ENCODE assay signal across 20 mouse cellular contexts in genomic region chr5:77314206-77314605, GRCm38 (mm10).
"Had no signal": no experiment of that assay in that cellular context is flagged by ENCODE, and none has a peak within 500 bp of the region (broad histone marks: within the 10 kb centered on the region; RNA-seq: fewer than 3 reads in every experiment).

No protein-coding gene starts in this region.

- H3K27me3 ChIP-seq: lung, embryonic 15.5 days; midbrain, embryonic 12.5 days; neural tube, embryonic 13.5 days; neural tube, embryonic 15.5 days had no signal

- H3K27ac ChIP-seq: lung, embryonic 15.5 days; midbrain, embryonic 10.5 days; midbrain, embryonic 12.5 days; neural tube, embryonic 13.5 days; neural tube, embryonic 15.5 days had no signal

- DNase-seq: lung, adult 2 months; lung, postnatal 14 days; lung, postnatal 4 days; midbrain, embryonic 14.5 days; retina, postnatal 1 day; right cerebral cortex, adult 18-20 months; right cerebral cortex, postnatal 25 days; right cerebral cortex, postnatal 4 days; spleen, adult 18-20 months; thymus, adult 18-20 months; thymus, postnatal 14 days; thymus, postnatal 4 days had no signal

- H3K4me3 ChIP-seq: lung, embryonic 15.5 days; midbrain, embryonic 10.5 days; midbrain, embryonic 12.5 days; myocyte; neural tube, embryonic 13.5 days; neural tube, embryonic 15.5 days had no signal

- H3K4me2 ChIP-seq: lung, embryonic 15.5 days; midbrain, embryonic 12.5 days; neural tube, embryonic 13.5 days; neural tube, embryonic 15.5 days had no signal

- H3K9ac ChIP-seq: lung, embryonic 15.5 days; midbrain, embryonic 12.5 days; neural tube, embryonic 13.5 days; neural tube, embryonic 15.5 days had no signal

- ATAC-seq: lung, postnatal 0 days; midbrain, embryonic 16.5 days had no signal

- H3K9me3 ChIP-seq: lung, embryonic 15.5 days; midbrain, embryonic 10.5 days; midbrain, embryonic 12.5 days; neural tube, embryonic 13.5 days; neural tube, embryonic 15.5 days had no signal
